Mouse (Mus musculus) midbrain, embryonic 15.5 days (tissue): Measurements from ENCODE around the gene Mars2. TPM values are rescaled to one million over a fixed set of nuclear protein-coding genes. Genes with fewer than 3 reads are reported as not detected.

Experiments
- ATAC-seq: fragments of 200-750 bp; cut with Nextera tagmentation; replicated peaks from 2 replicates; pipeline ENCODE4 v1.8.0; 2017; ENCODE audit warnings: moderate TSS enrichment
- H3K27ac ChIP-seq: fragments of 300-500 bp; sonication (generic); 2 replicates; pipeline ENCODE4 v1.5.1; 2015; ENCODE audit warnings: mild to moderate bottlenecking, inconsistent platforms
- H3K27me3 ChIP-seq: fragments of 300-500 bp; sonication (generic); replicated peaks from 2 replicates; pipeline ENCODE4 v1.6.1; 2015; ENCODE audit warnings: inconsistent platforms
- H3K36me3 ChIP-seq: fragments of 300-500 bp; sonication (generic); replicated peaks from 2 replicates; pipeline ENCODE4 v1.6.1; 2015; ENCODE audit warnings: inconsistent platforms
- H3K4me1 ChIP-seq: fragments of 300-500 bp; sonication (generic); 2 replicates; pipeline ENCODE4 v1.6.1; 2015; ENCODE audit warnings: inconsistent platforms
- H3K4me2 ChIP-seq: fragments of 300-500 bp; sonication (generic); 2 replicates; pipeline ENCODE4 v1.6.1; 2015; ENCODE audit warnings: inconsistent platforms, mild to moderate bottlenecking, moderate library complexity
- H3K4me3 ChIP-seq: fragments of 300-500 bp; sonication (generic); 2 replicates; pipeline ENCODE4 v1.5.1; 2015; ENCODE audit warnings: mild to moderate bottlenecking, inconsistent platforms
- H3K9ac ChIP-seq: fragments of 300-500 bp; sonication (generic); 2 replicates; pipeline ENCODE4 v1.6.1; 2015; ENCODE audit warnings: mild to moderate bottlenecking, inconsistent platforms
- H3K9me3 ChIP-seq: fragments of 300-500 bp; sonication (generic); 2 replicates; pipeline ENCODE4 v1.6.1; 2016; ENCODE audit warnings: inconsistent platforms
- WGBS: fragments of 180-500 bp; shearing (Covaris S2); methylation state at CpG from one replicate; pipeline ENCODE4 v1.1.7; 2015; ENCODE audit warnings: mixed read lengths; 5-methylcytosine and 5-hydroxymethylcytosine counted together
- polyA plus RNA-seq: library from polyadenylated mRNA; unstranded; fragments of >200 nt; fragmentation: Nextera tagmentation; extraction: Ambion mirVana; gene quantifications from 2 replicates; pipeline ENCODE4 v1.2.1, GENCODE M21; 2015

Mars2 gene
- polyA plus RNA-seq, 1 experiment from 2014 or later = 4.0 TPM

DNA sequence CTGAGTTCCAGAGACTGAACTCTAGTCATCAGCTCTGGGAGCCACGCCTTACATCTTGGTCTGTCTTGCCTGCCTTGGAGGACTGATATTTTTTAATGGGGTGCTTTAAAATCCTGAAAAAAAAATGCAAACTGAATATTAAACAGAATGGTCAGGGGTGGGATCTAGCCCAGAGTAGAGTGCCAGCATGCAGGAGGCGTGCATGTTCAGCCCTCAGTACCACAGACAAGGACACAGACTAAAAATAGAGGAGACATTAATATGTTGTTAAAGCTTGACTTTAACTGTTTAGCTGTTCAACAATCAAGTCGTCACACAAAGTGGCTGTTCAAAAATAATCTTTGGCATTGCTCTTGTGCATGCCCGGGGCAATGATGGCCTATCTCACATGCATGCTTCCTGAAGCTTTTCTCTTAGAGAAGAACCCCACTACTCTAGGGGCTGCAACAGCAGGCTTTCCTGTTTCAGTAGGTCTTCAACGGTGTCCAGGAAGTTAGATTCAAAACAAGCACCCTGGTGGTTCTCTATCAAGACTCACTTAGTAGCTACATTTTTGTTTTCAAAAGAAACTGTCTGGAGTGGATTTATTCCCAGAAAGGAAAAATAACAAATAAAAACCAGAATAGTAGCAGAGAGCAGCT, 28.4 kb upstream of the Mars2 start:
- no peaks in the 10 kb centered on the region for H3K9me3 ChIP-seq
- no peak overlapping the region for H3K4me2 ChIP-seq
- H3K27ac ChIP-seq = no peak overlapping the region
- no peaks in the 10 kb centered on the region for H3K27me3 ChIP-seq
- H3K4me1 ChIP-seq = no peaks in the 10 kb centered on the region
- 82% methylated on average over 5 of the region's 5 CpGs for WGBS
- no peak for ATAC-seq
- no peak overlapping the region for H3K4me3 ChIP-seq
- no peak overlapping the region for H3K9ac ChIP-seq
- no peaks in the 10 kb centered on the region for H3K36me3 ChIP-seq

DNA sequence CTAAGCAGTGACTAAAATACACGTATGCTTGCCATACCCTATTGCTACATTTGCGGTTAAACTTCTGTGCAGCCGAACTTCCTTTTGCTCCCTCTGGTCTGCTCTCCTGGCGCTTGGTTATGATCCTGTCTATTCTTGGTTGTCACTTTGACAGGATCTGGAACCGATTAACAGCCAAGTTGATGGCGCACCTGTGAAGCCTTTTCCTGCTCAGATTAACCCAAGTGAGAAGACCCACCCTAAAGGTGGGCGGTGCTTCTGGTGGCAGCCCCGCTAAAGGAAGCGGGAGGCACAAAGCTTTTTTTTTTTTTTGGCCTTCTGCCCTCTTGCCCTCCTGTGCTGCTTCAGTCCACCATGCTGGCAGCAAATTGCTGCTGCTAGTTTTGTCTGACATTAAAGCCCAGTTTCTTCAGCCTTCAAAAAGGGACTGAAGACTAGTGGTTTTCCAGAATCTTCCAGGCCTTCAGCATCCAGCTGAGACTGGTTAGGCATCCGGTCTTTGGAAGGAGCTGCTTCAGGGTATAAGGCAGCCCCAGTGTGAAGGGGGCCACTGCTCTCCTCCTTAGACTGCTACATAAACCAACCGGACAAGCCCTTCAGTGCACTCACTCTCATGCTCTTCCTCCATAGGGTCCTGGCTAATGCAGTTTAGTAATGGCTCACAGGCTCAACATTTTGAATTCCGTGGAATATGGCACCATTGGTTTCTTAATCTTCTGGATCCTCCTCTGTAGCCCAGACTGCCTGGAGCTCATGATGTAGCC, 26.6 kb upstream of the Mars2 start:
- Histone ChIP-seq H3K4me3 (no peak overlapping the region), H3K9me3 (no peaks in the 10 kb centered on the region), H3K27me3 (no peaks in the 10 kb centered on the region), H3K36me3 (no peaks in the 10 kb centered on the region), H3K4me2 (no peak overlapping the region), H3K4me1 (no peaks in the 10 kb centered on the region), H3K27ac (no peak overlapping the region), H3K9ac (no peak overlapping the region)
- 50% methylated on average over 12 of the region's 12 CpGs for WGBS
- ATAC-seq = no peak

DNA sequence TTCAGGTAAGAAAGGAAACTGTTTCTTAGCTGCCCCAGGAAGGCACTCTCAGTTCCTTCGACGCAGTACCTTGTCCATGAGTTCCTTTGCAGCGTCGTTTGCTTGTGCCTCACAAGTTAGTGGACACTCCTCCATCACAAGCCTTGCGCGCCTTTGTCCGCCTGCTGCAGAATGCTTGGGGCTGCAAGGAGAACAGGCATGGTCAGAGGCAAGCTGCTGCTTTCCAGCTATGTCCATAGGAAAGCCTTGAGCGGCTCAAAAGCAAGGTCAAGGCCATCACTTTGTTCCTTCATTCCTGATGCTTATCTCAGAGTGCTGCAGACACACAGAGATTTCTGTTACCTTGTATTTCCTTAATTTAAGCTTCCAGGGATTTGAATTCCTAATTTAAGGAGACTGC, 25.9 kb upstream of the Mars2 start:
- Histone ChIP-seq H3K4me2 (no peak overlapping the region), H3K4me3 (no peak overlapping the region)

DNA sequence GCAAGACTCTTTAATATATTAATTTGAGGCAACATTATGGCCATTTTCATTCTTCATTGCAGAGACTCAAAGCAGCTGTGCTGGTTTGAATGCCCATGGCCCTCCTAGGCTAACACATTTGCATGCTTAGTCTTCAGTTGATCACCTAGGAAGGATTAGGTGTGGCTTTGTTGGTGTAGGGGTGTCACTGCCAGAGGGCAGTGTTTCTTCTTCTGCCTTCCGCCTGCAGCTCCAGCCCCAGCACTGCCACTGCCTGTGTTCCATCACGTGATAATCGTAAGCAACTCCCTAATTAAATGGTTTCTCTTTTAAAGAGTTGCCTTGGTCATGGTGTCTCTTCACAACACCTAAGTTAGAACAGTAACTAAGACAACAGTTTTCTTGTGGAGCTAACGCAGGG, 24.2 kb upstream of the Mars2 start:
- Histone ChIP-seq H3K27ac (no peak overlapping the region), H3K4me2 (no peak overlapping the region), H3K9ac (no peak overlapping the region), H3K4me3 (no peak overlapping the region), H3K4me1 (no peaks in the 10 kb centered on the region), H3K9me3 (no peaks in the 10 kb centered on the region), H3K27me3 (no peaks in the 10 kb centered on the region), H3K36me3 (no peaks in the 10 kb centered on the region)
- 85% methylated on average over 4 of the region's 4 CpGs for WGBS
- no peak for ATAC-seq

More for the DNA sequence above, 25.9 kb upstream of the Mars2 start:
- 67% methylated on average over 8 of the region's 8 CpGs for WGBS
- no peak for ATAC-seq
- H3K4me1 ChIP-seq = no peaks in the 10 kb centered on the region
- no peak overlapping the region for H3K9ac ChIP-seq
- H3K36me3 ChIP-seq = no peaks in the 10 kb centered on the region
- H3K27me3 ChIP-seq = no peaks in the 10 kb centered on the region
- no peaks in the 10 kb centered on the region for H3K9me3 ChIP-seq
- no peak overlapping the region for H3K27ac ChIP-seq

DNA sequence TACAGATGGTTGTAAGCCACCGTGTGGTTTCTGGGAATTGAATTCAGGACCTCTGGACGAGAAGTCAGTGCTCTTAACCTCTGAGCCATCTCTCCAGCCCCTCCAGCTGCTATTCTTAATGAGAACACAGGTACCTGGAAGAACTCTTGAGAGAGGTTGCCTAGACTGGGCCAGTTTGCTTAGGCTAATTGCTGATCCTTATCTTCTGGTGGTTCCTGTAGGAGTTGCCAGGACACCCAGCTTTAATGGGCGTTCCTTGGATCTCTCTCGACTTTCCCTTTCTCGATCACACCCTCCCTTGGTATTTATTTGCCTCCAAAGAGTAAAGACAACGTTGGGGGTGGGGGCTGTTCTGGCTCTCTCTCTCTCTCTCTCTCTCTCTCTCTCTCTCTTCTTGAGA, 23.5 kb upstream of the Mars2 start:
- Histone ChIP-seq H3K9me3 (no peaks in the 10 kb centered on the region), H3K27ac (no peak overlapping the region), H3K27me3 (no peaks in the 10 kb centered on the region), H3K4me2 (no peak overlapping the region), H3K4me1 (no peaks in the 10 kb centered on the region), H3K36me3 (no peaks in the 10 kb centered on the region), H3K9ac (no peak overlapping the region), H3K4me3 (no peak overlapping the region)
- WGBS = 77% methylated on average over 6 of the region's 6 CpGs
- ATAC-seq = no peak

DNA sequence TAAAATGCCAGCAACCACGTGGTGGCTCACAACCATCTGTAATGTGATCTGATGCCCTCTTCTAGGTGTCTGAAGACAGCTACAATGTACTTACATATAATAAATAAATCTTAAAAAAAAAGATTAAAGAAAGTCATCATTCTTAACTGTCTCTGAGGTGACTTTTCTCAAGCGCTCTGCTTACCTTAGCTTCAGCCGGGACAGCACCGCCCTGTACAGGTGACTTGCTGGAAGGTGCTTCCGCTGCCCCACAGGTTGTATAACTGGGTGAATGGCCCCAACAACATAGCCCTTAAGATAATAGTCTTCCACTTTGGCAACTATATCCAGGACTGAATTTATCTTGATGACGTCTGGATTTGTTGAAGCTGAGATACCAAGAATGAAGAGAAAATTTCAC, 23.0 kb upstream of the Mars2 start:
- Histone ChIP-seq H3K9ac (no peak overlapping the region), H3K36me3 (no peaks in the 10 kb centered on the region), H3K4me2 (no peak overlapping the region), H3K4me1 (no peaks in the 10 kb centered on the region), H3K9me3 (no peaks in the 10 kb centered on the region), H3K4me3 (no peak overlapping the region), H3K27me3 (no peaks in the 10 kb centered on the region), H3K27ac (no peak overlapping the region)
- 87% methylated on average over 6 of the region's 6 CpGs for WGBS
- ATAC-seq = no peak

DNA sequence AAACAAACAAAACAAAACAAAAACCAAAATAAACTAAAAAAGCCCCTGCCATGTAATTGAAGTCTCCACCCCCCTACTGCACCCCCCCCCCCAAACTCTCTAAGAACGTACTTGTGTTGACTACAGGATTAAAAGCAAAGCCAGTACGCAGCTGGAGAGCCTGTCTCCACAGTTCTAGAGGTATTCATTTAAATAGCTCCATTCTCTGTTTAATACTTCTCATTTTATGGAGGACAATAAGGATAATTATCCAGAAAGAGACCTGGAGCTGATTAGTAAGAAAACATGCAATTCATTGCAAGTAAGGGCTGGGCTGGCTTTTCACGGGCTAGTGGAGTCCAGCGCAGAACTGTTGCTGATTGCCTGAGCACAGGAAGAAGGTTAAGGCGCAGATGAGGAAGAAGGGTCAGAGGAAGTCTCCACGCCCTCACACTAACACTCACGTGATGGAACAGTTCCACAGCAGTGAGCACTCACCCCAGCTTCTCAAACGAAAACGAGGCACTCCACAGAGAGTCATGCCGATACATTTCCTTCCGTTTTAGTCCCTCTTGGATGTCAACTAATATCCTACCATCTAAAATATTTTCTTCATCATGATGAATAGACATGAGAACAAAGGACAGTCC, 21.7 kb upstream of the Mars2 start:
- H3K9me3 ChIP-seq = no peaks in the 10 kb centered on the region
- no peak overlapping the region for H3K27ac ChIP-seq
- H3K4me1 ChIP-seq = no peaks in the 10 kb centered on the region
- H3K36me3 ChIP-seq = no peaks in the 10 kb centered on the region
- no peak overlapping the region for H3K4me2 ChIP-seq
- no peak for ATAC-seq
- no peak overlapping the region for H3K9ac ChIP-seq
- no peaks in the 10 kb centered on the region for H3K27me3 ChIP-seq
- H3K4me3 ChIP-seq = no peak overlapping the region
- WGBS = 61% methylated on average over 11 of the region's 11 CpGs

DNA sequence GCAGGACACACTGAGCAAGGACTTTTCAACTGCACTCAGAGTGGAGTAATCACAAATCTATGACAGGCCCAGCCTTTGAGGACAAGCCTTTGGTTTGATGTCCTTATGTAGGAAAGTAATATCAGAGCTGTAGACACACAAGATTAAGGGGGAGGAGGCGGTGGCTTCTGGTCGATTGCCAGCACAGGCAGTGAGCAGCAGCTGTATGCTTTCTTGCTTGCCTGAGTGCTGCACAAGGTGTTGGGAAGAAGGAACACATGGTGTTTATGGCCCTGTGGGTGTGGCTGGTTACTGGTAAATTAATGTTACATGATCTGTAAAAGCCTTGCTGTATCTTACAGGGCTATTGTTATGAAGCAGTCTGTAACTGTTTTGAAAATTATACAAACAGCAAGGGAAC, 19.8 kb upstream of the Mars2 start:
- Histone ChIP-seq H3K9ac (no peak overlapping the region), H3K4me3 (no peak overlapping the region), H3K36me3 (no peaks in the 10 kb centered on the region), H3K4me1 (no peaks in the 10 kb centered on the region), H3K27me3 (no peaks in the 10 kb centered on the region), H3K9me3 (no peaks in the 10 kb centered on the region), H3K27ac (no peak overlapping the region), H3K4me2 (no peak overlapping the region)
- no peak for ATAC-seq
- WGBS = 76% methylated on average over 2 of the region's 2 CpGs

DNA sequence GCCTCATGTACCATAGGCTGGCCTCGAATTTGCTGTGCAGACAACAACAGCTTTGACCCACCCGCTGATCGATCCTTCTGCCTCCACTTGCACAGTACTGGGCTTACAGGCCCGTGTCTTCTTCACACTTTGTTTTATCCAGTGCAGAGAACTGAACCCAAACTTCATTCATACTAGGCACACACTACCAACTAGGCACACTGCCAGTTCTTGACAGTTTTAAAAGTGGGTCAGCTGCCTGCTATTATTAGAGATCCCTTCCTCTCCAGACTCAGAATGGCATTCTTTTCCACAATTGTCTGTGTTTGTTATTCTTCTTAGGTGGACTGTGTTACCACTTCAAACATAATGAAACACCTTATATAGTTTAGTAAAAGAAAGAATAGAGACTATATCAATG, 15.6 kb upstream of the Mars2 start:
- H3K4me1 ChIP-seq = peaks cover 1% of the 10 kb centered on the region; the same call in 1 of the 2 replicates
- WGBS = 48% methylated on average over 4 of the region's 4 CpGs
- H3K4me2 ChIP-seq = no peak overlapping the region
- no peak for ATAC-seq
- no peaks in the 10 kb centered on the region for H3K27me3 ChIP-seq
- no peaks in the 10 kb centered on the region for H3K36me3 ChIP-seq
- no peak overlapping the region for H3K9ac ChIP-seq
- H3K9me3 ChIP-seq = no peaks in the 10 kb centered on the region
- H3K27ac ChIP-seq = no peak overlapping the region
- no peak overlapping the region for H3K4me3 ChIP-seq

DNA sequence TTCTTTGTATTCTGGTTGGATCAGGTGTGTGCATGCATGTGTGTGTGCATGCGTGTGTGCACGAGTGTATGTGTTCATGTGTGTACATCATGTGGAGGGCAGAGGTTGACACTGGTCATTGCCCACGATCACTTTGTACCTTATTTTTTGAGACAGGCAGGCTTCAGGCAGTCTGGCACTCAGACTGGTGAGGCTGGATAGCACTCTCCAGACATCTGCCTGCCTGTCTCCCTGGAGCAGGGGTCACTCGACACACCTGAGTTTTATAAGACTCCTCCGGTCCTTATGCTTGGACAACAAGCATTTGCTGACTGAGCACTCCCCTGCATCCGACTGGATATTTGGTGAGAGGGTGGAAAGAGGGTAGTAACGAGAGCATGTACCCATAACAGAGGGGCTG, 14.0 kb upstream of the Mars2 start:
- Histone ChIP-seq H3K4me1 (peaks cover 3% of the 10 kb centered on the region; the same call in 1 of the 2 replicates), H3K4me3 (no peak overlapping the region)
- 87% methylated on average over 7 of the region's 7 CpGs for WGBS

DNA sequence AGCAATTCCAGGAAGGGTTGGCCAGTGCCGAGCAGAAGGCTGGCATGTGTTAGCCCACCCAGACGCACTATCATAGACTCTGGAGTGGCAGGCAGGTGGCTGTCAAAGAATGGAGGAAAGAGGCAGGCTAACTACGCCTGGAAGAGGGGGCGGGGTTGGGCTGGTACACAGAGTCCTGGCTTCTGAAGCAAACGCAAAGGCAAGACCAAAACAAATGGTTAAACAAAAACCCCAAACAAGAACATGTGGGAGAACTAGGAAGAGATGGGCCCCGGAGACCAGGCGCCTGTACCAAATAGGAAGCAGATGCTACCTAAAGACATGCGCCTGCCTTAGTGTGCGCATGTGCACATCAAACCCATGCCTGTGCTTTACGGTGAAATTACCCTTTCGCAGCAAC, 12.9 kb upstream of the Mars2 start:
- Histone ChIP-seq H3K27ac (no peak overlapping the region), H3K36me3 (no peaks in the 10 kb centered on the region), H3K9ac (no peak overlapping the region), H3K4me1 (peaks cover 3% of the 10 kb centered on the region; the same call in 1 of the 2 replicates), H3K4me3 (peak overlapping the region; percentile 9; the same call in 1 of the 2 replicates), H3K9me3 (no peaks in the 10 kb centered on the region), H3K27me3 (no peaks in the 10 kb centered on the region), H3K4me2 (peak overlapping the region; percentile 31)
- ATAC-seq = peak; percentile 71; the same call in 1 of the 2 replicates
- WGBS = 61% methylated on average over 11 of the region's 11 CpGs

More for the DNA sequence above, 14.0 kb upstream of the Mars2 start:
- H3K27ac ChIP-seq = no peak overlapping the region
- H3K9me3 ChIP-seq = no peaks in the 10 kb centered on the region
- H3K36me3 ChIP-seq = no peaks in the 10 kb centered on the region
- H3K27me3 ChIP-seq = no peaks in the 10 kb centered on the region
- H3K4me2 ChIP-seq = no peak overlapping the region
- ATAC-seq = no peak
- H3K9ac ChIP-seq = no peak overlapping the region

DNA sequence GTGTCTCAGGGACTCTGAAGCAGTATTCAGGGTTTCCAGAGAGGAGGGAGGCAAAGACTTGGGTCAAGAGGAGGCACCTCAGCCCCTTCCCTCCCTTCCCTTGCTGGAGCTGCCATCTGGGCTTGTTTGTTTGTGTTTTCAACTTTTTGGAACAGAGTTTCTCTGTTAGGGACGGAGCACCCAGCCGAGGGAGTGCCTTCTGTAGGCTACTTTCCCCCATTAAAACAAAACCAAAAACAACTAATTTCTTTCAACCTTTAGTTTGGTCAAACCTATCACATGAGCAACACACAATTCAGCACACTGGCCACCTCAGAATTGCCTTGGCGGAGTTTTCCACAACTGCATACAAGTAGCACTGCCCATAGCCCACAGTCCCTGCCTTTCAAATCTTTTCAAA, 11.6 kb upstream of the Mars2 start:
- no peak for ATAC-seq

More for the DNA sequence above, 11.6 kb upstream of the Mars2 start:
- H3K36me3 ChIP-seq = no peaks in the 10 kb centered on the region
- H3K9me3 ChIP-seq = no peaks in the 10 kb centered on the region
- H3K4me3 ChIP-seq = peak overlapping the region; percentile 13
- H3K27me3 ChIP-seq = no peaks in the 10 kb centered on the region
- WGBS = 48% methylated on average over 3 of the region's 3 CpGs
- no peak overlapping the region for H3K9ac ChIP-seq
- peaks cover 3% of the 10 kb centered on the region; the same call in 1 of the 2 replicates for H3K4me1 ChIP-seq
- H3K4me2 ChIP-seq = peak overlapping the region; percentile 50
- peak overlapping the region; percentile 10; the same call in 1 of the 2 replicates for H3K27ac ChIP-seq
